ENCODE assay signal across 8 mouse cellular contexts in genomic region chr3:105959999-105960398, GRCm38 (mm10). TPM values are rescaled to one million over a fixed set of nuclear protein-coding genes. Genes with fewer than 3 reads are reported as not detected.
DNase-seq lines count a peak whose midpoint lies in the region; ATAC-seq lines count a peak whose summit lies in the region.

TSS of gene Atp5f1 (minus strand) at chr3:105960099.

- DNase-seq in kidney, postnatal 25 days, result no peak
- DNase-seq in adrenal gland, postnatal 25 days, result no peak
- DNase-seq in gastrocnemius, postnatal 14 days, result no peak
- DNase-seq in intestine, embryonic 14.5 days (ENCODE audit: low spot score), result no peak
- DNase-seq in adipocyte (ENCODE audit: low spot score), result no peak
- DNase-seq in retina, postnatal 1 day, result no peak

- H3K4me1 ChIP-seq in kidney, embryonic 15.5 days, result peaks cover 29% of the 10 kb centered on the region
- H3K4me1 ChIP-seq in intestine, embryonic 14.5 days (replicated peaks; ENCODE audit: control insufficient read depth, insufficient read depth, low read length), result peaks cover 24% of the 10 kb centered on the region

- ATAC-seq in kidney, embryonic 15.5 days (replicated peaks; ENCODE audit: low FRiP score), result no peak
- no peak for ATAC-seq in intestine, embryonic 14.5 days (replicated peaks; ENCODE audit: low FRiP score, low TSS enrichment, low read depth)
- ATAC-seq in megakaryocyte progenitor cell, adult 5-6 weeks (replicated peaks; ENCODE audit: poor library complexity), result no peak

- peak within 1 kb of the TSS; percentile 90 for H3K27ac ChIP-seq in kidney, embryonic 15.5 days
- peak within 1 kb of the TSS; percentile 82 for H3K27ac ChIP-seq in intestine, embryonic 14.5 days (ENCODE audit: low read depth)

- intact Hi-C loops in gastrocnemius, postnatal 14 days (cut with DNase I; ENCODE audit: low total_unique reads), result no loop called here

- peak within 1 kb of the TSS; percentile 84 for H3K4me2 ChIP-seq in kidney, embryonic 15.5 days
- peak within 1 kb of the TSS; percentile 86 for H3K4me2 ChIP-seq in intestine, embryonic 14.5 days (ENCODE audit: low read length)

- H3K4me3 ChIP-seq in kidney, embryonic 15.5 days (replicated peaks), result peak within 1 kb of the TSS; percentile 98
- H3K4me3 ChIP-seq in intestine, embryonic 14.5 days (ENCODE audit: low read depth, low read length), result peak within 1 kb of the TSS; percentile 59

- H3K9me3 ChIP-seq in kidney, embryonic 15.5 days (replicated peaks), result no peaks in the 10 kb centered on the region
- H3K9me3 ChIP-seq in intestine, embryonic 14.5 days (ENCODE audit: control insufficient read depth, low read length), result no peaks in the 10 kb centered on the region

- H3K27me3 ChIP-seq in kidney, embryonic 15.5 days, result no peaks in the 10 kb centered on the region
- no peaks in the 10 kb centered on the region for H3K27me3 ChIP-seq in intestine, embryonic 14.5 days (replicated peaks; ENCODE audit: control insufficient read depth, insufficient read depth, low read length)

- peak within 1 kb of the TSS; percentile 94 for H3K9ac ChIP-seq in kidney, embryonic 15.5 days
- peak within 1 kb of the TSS; percentile 97 for H3K9ac ChIP-seq in intestine, embryonic 14.5 days (ENCODE audit: low read length)

- peaks cover 59% of the 10 kb centered on the region for H3K36me3 ChIP-seq in kidney, embryonic 15.5 days
- H3K36me3 ChIP-seq in intestine, embryonic 14.5 days (ENCODE audit: control insufficient read depth, insufficient read depth, low read length), result peaks cover 64% of the 10 kb centered on the region

- 11% methylated on average over 6 of the region's 6 CpGs for WGBS in kidney, embryonic 15.5 days
- 6% methylated on average over 6 of the region's 6 CpGs for WGBS in intestine, embryonic 14.5 days

RNA-seq across cellular contexts. Expression of gene Atp5f1, which starts in this region (rescaled TPM):
- polyA plus RNA-seq in kidney, embryonic 15.5 days (2015; fragmentation: Nextera tagmentation; extraction: Ambion mirVana), result 491 and 564 TPM in 2 replicates
- total RNA-seq in adrenal gland, postnatal 25 days (2021), result 328 and 344 TPM in 2 replicates
- total RNA-seq in gastrocnemius, postnatal 14 days (2021), result 100 to 1,000 TPM; 598 to 698 TPM
- polyA plus RNA-seq in intestine, embryonic 14.5 days (2014; fragmentation: Nextera tagmentation; extraction: Ambion mirVana), result 498 and 500 TPM in 2 replicates
- 472 and 511 TPM in 2 replicates for total RNA-seq in megakaryocyte progenitor cell, adult 5-6 weeks (2015)
- 494 and 515 TPM in 2 replicates for total RNA-seq in megakaryocyte progenitor cell, adult 5-6 weeks (2017)
